Mouse (Mus musculus) testis, adult 2 months (tissue): Measurements from ENCODE around the gene Tenm3. TPM values are rescaled to one million over a fixed set of nuclear protein-coding genes. Genes with fewer than 3 reads are reported as not detected.
A peak's percentile ranks its signal among the peaks of the same experiment; 100 is the strongest.

Experiments
- H3K27ac ChIP-seq: fragments of 200-500 bp; 2 replicates; pipeline ENCODE4 v1.5.1; 2012; ENCODE audit warnings: low read depth, low read length; ENCODE audit not compliant: control insufficient read depth, insufficient read depth
- H3K27me3 ChIP-seq: fragments of 200-500 bp; 2 replicates; pipeline ENCODE4 v1.6.1; 2012; ENCODE audit warnings: mild to moderate bottlenecking, low read length, moderate library complexity; ENCODE audit not compliant: control insufficient read depth, insufficient read depth
- H3K36me3 ChIP-seq: fragments of 200-500 bp; 2 replicates; pipeline ENCODE4 v1.6.1; 2012; ENCODE audit warnings: mild to moderate bottlenecking, low read length; ENCODE audit not compliant: control insufficient read depth, insufficient read depth
- H3K4me1 ChIP-seq: fragments of 200-500 bp; 2 replicates; pipeline ENCODE4 v1.6.1; 2012; ENCODE audit warnings: low read length; ENCODE audit not compliant: control insufficient read depth, insufficient read depth
- H3K4me3 ChIP-seq: fragments of 200-500 bp; 2 replicates; pipeline ENCODE4 v1.5.1; 2012; ENCODE audit warnings: low read depth, mild to moderate bottlenecking, low read length, moderate library complexity, mixed read lengths; ENCODE audit not compliant: control insufficient read depth
- CTCF ChIP-seq: fragments of 200-500 bp; IDR thresholded peaks from 2 replicates; pipeline ENCODE4 v1.5.1; 2012; ENCODE audit warnings: low read depth, mild to moderate bottlenecking, inconsistent platforms, low read length, moderate library complexity; ENCODE audit not compliant: control insufficient read depth, insufficient read depth, insufficient replicate concordance
- POLR2A ChIP-seq: fragments of 200-500 bp; IDR thresholded peaks from 2 replicates; pipeline ENCODE4 v1.6.1; 2012; ENCODE audit warnings: low read depth, mild to moderate bottlenecking, inconsistent platforms, low read length, moderate library complexity; ENCODE audit not compliant: control insufficient read depth
- polyA plus RNA-seq: library from polyadenylated mRNA; depleted of rRNA; stranded (reverse); fragments of >200 nt; gene quantifications from 2 replicates; pipeline ENCODE4 v1.2.3, GENCODE M21; 2012

Gene Tenm3
- polyA plus RNA-seq, 1 experiment = 4.2 TPM

GRCm38 (mm10) chr8:48207567-48207966, 636.2 kb downstream of the Tenm3 start:
- no peak overlapping the region for H3K27ac ChIP-seq

DNA sequence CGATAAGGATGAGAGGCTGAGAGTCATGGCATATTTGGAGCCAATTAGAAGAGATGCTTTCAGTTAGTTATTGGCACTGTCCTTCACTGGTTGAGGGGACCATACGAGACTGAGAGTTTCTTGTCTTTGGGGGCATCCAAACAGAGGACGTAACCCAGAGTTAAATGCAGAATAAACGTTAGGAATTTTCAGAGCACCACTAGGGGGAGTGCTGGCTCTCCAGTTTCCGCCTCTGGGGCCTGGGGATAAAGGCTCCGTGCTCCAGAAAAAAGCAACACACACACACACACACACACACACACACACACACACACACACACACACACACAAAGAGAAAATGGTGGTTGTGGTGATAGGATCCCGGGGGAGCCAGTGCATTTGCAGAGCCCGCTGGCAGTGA, 636.8 kb downstream of the Tenm3 start:
- Histone ChIP-seq H3K27me3 (no peaks in the 10 kb centered on the region), H3K36me3 (no peaks in the 10 kb centered on the region), H3K4me1 (peaks cover 13% of the 10 kb centered on the region), H3K4me3 (peak overlapping the region; percentile 4), H3K27ac (no peak overlapping the region)
- TF ChIP-seq CTCF (peak; percentile 26; the same call in 1 of the 2 replicates), POLR2A (no peak)

More at GRCm38 (mm10) chr8:48207567-48207966, 636.2 kb downstream of the Tenm3 start:
- Histone ChIP-seq H3K36me3 (no peaks in the 10 kb centered on the region), H3K27me3 (no peaks in the 10 kb centered on the region), H3K4me3 (no peak overlapping the region), H3K4me1 (peaks cover 13% of the 10 kb centered on the region)
- TF ChIP-seq CTCF = no peak
- no peak for TF ChIP-seq POLR2A

DNA sequence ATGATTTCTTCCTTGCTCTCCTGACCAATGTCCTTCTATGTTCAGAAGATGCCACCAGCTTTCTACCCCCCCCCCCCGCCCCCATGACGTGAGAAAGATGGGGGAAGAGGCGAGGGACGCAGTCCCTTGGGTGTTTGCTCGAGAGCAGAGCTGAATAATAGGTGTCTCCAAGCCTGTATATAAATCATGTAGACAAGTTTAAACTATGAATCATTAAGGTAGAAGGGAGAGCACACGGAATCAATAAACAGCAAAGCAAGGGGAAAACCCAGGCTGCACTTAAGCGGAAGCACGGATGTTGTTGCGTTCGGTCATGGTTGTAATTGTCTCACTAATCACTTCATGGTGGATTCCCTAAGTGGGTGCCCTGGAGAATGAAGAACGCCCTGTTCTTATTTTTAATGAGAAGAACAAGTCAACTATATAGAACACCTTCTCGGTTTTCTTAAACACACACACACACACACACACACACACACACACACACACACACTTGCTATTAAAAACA, 638.9 kb downstream of the Tenm3 start:
- no peaks in the 10 kb centered on the region for H3K36me3 ChIP-seq
- H3K27me3 ChIP-seq = no peaks in the 10 kb centered on the region
- H3K4me1 ChIP-seq = peaks cover 13% of the 10 kb centered on the region
- TF ChIP-seq CTCF = no peak
- no peak for TF ChIP-seq POLR2A
- no peak overlapping the region for H3K27ac ChIP-seq
- no peak overlapping the region for H3K4me3 ChIP-seq

- Histone ChIP-seq H3K27me3 (no peaks in the 10 kb centered on the region), H3K27ac (no peak overlapping the region), H3K4me1 (peaks cover 13% of the 10 kb centered on the region), H3K36me3 (no peaks in the 10 kb centered on the region), H3K4me3 (no peak overlapping the region)
- no peak for TF ChIP-seq POLR2A
- TF ChIP-seq CTCF = no peak
Observed at GRCm38 (mm10) chr8:48204114-48204837, 639.5 kb downstream of the Tenm3 start.

GRCm38 (mm10) chr8:48203611-48204010, 640.1 kb downstream of the Tenm3 start:
- TF ChIP-seq POLR2A (no peak), CTCF (no peak)
- Histone ChIP-seq H3K27ac (no peak overlapping the region), H3K36me3 (no peaks in the 10 kb centered on the region)

DNA sequence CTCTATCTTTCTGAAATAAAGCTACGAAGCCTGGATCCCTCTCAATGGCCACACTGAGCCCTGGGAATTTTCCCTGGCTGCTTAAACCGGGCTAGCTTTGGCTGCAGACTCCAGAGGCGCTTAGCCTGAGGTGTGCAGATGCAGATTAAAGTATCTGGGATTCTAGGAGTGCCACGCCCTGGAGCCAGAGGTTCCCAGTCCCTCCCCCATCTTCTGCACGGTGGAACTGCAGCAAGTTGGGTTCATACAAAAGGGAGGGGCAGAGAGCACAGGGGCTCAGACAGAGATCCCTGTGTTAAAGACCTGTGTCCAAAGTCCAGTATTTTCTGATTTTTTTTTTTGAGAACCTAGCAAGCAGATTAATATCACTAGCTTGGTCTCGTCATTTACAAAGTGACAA, 640.6 kb downstream of the Tenm3 start:
- no peak overlapping the region for H3K27ac ChIP-seq
- TF ChIP-seq POLR2A (no peak), CTCF (no peak)
- no peaks in the 10 kb centered on the region for H3K27me3 ChIP-seq
- peaks cover 13% of the 10 kb centered on the region for H3K4me1 ChIP-seq
- H3K4me3 ChIP-seq = no peak overlapping the region
- H3K36me3 ChIP-seq = no peaks in the 10 kb centered on the region

More at GRCm38 (mm10) chr8:48203611-48204010, 640.1 kb downstream of the Tenm3 start:
- Histone ChIP-seq H3K4me1 (peaks cover 13% of the 10 kb centered on the region), H3K4me3 (no peak overlapping the region), H3K27me3 (no peaks in the 10 kb centered on the region)

DNA sequence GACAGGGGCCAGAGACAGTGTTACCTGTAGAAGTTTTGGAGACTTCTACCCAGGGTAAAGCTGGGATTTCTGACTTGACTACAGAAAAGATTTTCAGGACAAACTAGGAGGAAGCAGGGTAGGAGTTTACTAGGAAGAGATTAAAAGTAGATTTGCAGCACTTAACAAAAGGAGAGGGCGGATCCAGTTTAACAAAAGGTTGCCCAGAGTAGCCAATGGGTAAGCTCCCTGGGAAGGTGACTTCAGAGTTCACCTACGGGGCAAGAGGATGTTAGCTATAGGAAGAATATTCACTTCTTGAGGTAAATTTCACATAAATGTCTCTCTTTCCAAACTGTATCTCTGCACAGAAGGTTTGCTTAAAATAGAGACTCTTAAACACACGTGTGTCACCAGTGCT, 641.1 kb downstream of the Tenm3 start:
- Histone ChIP-seq H3K4me1 (peaks cover 13% of the 10 kb centered on the region), H3K27ac (no peak overlapping the region), H3K27me3 (no peaks in the 10 kb centered on the region), H3K36me3 (no peaks in the 10 kb centered on the region), H3K4me3 (no peak overlapping the region)
- TF ChIP-seq CTCF = no peak
